Mouse (Mus musculus) ES-E14 (cell line): ENCODE measurements around the gene Cacul1.

Source experiments
- CHD2 ChIP-seq: IDR thresholded peaks from 2 replicates; pipeline ENCODE4 v1.6.1; 2014; ENCODE audit warnings: mild to moderate bottlenecking, low read depth, low read length, inconsistent platforms
- HCFC1 ChIP-seq: IDR thresholded peaks from 2 replicates; pipeline ENCODE4 v1.6.1; 2012; ENCODE audit warnings: low read length, inconsistent platforms, borderline replicate concordance; ENCODE audit not compliant: insufficient read depth
- MAFK ChIP-seq: IDR thresholded peaks from 2 replicates; pipeline ENCODE4 v1.6.1; 2014; ENCODE audit warnings: mild to moderate bottlenecking, low read depth, low read length, inconsistent platforms; ENCODE audit not compliant: insufficient read depth
- ZC3H11A ChIP-seq: IDR thresholded peaks from 2 replicates; pipeline ENCODE4 v1.6.1; 2012; ENCODE audit warnings: low read depth, mild to moderate bottlenecking, inconsistent platforms, low read length, borderline replicate concordance
- ZNF384 ChIP-seq: IDR thresholded peaks from 2 replicates; pipeline ENCODE4 v1.6.1; 2012; ENCODE audit warnings: low read depth, low read length, inconsistent platforms

DNA sequence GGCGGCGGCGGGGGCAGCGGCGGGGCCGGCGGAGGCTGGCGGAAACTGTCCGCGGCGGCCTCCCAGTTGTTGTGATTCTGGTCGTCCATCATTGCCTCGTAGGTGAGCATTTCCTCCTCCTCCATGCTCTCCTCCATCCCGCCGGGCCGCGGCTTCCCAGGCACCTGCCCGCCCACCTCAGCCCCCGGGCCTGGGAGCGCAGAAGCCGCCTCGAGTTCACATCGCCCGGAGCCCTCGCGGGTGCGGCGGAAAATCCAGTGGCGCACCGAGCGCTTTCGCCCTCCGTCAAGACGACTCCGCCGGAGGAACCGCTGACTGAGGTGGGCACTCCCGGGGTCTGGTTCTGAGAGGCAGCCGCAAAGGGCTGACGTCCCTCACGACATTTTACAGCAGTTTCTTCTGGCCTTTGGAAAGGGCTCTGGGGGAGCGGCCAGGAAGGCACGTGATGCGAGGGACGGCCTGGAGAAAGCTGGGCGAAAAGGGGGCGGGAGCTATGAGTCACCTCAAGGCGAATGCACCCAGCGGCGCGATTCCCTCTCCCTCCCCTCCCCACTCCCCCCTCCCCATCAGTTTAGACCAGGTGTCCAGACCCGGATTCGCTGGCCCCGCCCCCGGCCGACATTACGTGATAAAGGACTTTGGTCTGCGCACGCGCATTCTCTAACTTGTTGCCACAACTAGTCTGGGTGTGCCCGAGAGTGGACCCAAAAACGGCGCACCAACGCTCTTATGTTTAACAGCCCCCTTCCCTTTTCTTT lies at the start of gene Cacul1:
- TF ChIP-seq CHD2 (no peak), MAFK (no peak), ZNF384 (no peak), HCFC1 (no peak), ZC3H11A (no peak)
